Mouse (Mus musculus): ENCODE measurements around the gene Omt2b. TPM values are rescaled to one million over a fixed set of nuclear protein-coding genes. Genes with fewer than 3 reads are reported as not detected.
A peak's percentile ranks its signal among the peaks of the same experiment; 100 is the strongest.
"Not testable (repeated sequence)": the region's sequence is repeated elsewhere in the genome, so short reads cannot be mapped to it uniquely, and the experiment has no call there.

Gene Omt2b
- not detected in 2 replicates for polyA plus RNA-seq (2015; fragmentation: Nextera tagmentation; extraction: Ambion mirVana)

DNA sequence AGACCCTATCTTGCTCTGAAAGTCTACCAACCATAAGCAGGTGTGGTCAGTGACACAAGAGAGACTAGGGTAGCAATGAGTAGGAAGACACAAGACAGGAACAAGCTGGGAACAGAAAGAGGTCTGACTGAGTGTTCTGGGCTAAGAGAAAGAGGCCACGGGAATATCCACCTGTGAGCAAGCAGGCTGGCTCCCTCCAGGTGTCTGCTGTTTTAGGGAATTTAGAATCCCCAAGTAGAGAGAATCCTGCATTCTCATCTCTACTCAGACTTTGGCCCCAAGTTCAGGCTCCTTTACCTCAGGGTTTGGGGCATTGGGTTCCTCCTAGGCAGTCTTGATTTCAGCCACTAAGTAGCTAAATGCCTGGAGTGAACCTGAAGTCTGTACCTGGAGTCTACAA lies at the start of gene Omt2b:
Gene Omt2b (plus strand): TSS at position 301 of the 400 bp plus-strand sequence.
- H3K36me3 ChIP-seq (ENCODE audit: control insufficient read depth, insufficient read depth); H3K9ac ChIP-seq (replicated peaks; ENCODE audit: low read depth, low read length); H3K27ac ChIP-seq (ENCODE audit: low read length); H3K4me1 ChIP-seq (replicated peaks; ENCODE audit: control insufficient read depth, insufficient read depth, low read length); H3K4me2 ChIP-seq (ENCODE audit: low read length); H3K27me3 ChIP-seq (replicated peaks; ENCODE audit: control insufficient read depth, insufficient read depth, low read length); H3K4me3 ChIP-seq (replicated peaks; ENCODE audit: low read length); ATAC-seq; H3K9me3 ChIP-seq (ENCODE audit: control insufficient read depth, low read length): not testable (repeated sequence)
- WGBS, result no CpG with 5 or more reads among the region's 1 CpGs

DNA sequence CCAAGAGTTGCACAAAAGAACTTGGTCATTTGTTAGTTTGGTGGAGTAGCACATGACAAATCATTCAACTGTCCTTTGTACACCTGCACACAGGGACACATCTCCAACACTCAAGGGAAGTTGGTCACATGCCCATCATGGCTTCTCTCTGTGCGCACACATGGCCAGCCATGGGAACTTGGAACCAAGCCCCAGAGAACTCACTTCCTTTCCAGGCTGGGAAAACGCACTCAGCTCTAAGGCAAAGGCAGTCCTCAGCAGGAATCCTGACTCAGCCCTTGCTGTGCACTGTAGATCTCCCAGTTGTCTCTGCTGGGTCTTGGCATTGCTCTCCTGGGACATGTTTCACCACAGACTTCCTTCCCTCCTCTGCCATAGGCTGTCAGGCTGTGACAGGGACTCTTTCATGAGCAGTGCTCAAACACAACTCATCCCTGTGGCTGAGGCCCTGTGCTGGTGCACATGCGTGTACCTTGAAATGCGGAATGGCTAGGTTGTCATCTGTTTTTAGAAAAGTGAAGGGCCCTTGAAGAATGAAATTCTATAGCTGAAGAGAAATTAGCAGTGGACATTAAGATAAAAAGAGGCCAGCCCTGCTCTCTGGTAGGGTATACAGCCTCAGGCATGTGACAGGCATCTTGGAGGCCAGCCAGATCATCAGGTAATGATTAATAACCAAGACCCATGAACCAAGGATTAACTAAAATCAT lies 45.2 kb upstream of the Omt2b start:
- ATAC-seq; H3K9me3 ChIP-seq (ENCODE audit: control insufficient read depth, low read length); H3K36me3 ChIP-seq (ENCODE audit: control insufficient read depth, insufficient read depth); H3K4me1 ChIP-seq (replicated peaks; ENCODE audit: control insufficient read depth, insufficient read depth, low read length); H3K27me3 ChIP-seq (replicated peaks; ENCODE audit: control insufficient read depth, insufficient read depth, low read length); H3K4me3 ChIP-seq (replicated peaks; ENCODE audit: low read length); H3K27ac ChIP-seq (ENCODE audit: low read length); H3K4me2 ChIP-seq (ENCODE audit: low read length); H3K9ac ChIP-seq (replicated peaks; ENCODE audit: low read depth, low read length): not testable (repeated sequence)
- 86% methylated on average over 4 of the region's 4 CpGs for WGBS

- not testable (repeated sequence) for H3K27me3 ChIP-seq (replicated peaks; ENCODE audit: control insufficient read depth, insufficient read depth, low read length); ATAC-seq; H3K27ac ChIP-seq (ENCODE audit: low read length); H3K4me2 ChIP-seq (ENCODE audit: low read length); H3K4me3 ChIP-seq (replicated peaks; ENCODE audit: low read length); H3K9me3 ChIP-seq (ENCODE audit: control insufficient read depth, low read length); H3K9ac ChIP-seq (replicated peaks; ENCODE audit: low read depth, low read length); H3K4me1 ChIP-seq (replicated peaks; ENCODE audit: control insufficient read depth, insufficient read depth, low read length); H3K36me3 ChIP-seq (ENCODE audit: control insufficient read depth, insufficient read depth)
- WGBS, result 88% methylated on average over 1 of the region's 1 CpGs
Observed at GRCm38 (mm10) chr9:78289063-78289462, 38.3 kb upstream of the Omt2b start.

- H3K27me3 ChIP-seq (replicated peaks; ENCODE audit: control insufficient read depth, insufficient read depth, low read length); H3K27ac ChIP-seq (ENCODE audit: low read length); H3K9ac ChIP-seq (replicated peaks; ENCODE audit: low read depth, low read length); H3K36me3 ChIP-seq (ENCODE audit: control insufficient read depth, insufficient read depth); H3K4me1 ChIP-seq (replicated peaks; ENCODE audit: control insufficient read depth, insufficient read depth, low read length); H3K4me3 ChIP-seq (replicated peaks; ENCODE audit: low read length); ATAC-seq; H3K4me2 ChIP-seq (ENCODE audit: low read length); H3K9me3 ChIP-seq (ENCODE audit: control insufficient read depth, low read length): not testable (repeated sequence)
- WGBS, result 84% methylated on average over 3 of the region's 3 CpGs
Observed at GRCm38 (mm10) chr9:78289723-78290122, 37.7 kb upstream of the Omt2b start, which contains the start of gene Gm10639. Gene Gm10639 (plus strand): TSS chr9:78289923.

DNA sequence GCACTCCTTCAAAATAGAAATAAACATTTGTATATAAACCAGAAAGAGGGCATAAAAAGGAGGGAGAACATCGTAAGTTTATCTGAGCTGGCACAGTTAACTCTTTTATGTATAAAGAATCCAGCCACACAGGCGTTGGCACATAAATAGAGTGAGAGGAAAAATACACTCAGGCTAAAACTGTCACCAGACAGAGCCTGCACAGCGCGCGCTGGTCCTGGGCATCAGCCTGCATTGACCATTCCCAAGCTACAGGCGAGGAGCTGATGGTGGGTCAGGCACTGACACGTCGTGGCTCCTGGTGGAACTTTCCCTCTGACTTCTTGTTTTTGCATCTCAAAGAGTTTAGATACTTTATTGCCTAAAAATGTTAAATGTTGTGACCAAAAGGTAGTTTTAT lies 34.9 kb upstream of the Omt2b start:
- ATAC-seq; H3K4me1 ChIP-seq (replicated peaks; ENCODE audit: control insufficient read depth, insufficient read depth, low read length); H3K27me3 ChIP-seq (replicated peaks; ENCODE audit: control insufficient read depth, insufficient read depth, low read length); H3K9me3 ChIP-seq (ENCODE audit: control insufficient read depth, low read length); H3K9ac ChIP-seq (replicated peaks; ENCODE audit: low read depth, low read length); H3K4me3 ChIP-seq (replicated peaks; ENCODE audit: low read length); H3K36me3 ChIP-seq (ENCODE audit: control insufficient read depth, insufficient read depth); H3K4me2 ChIP-seq (ENCODE audit: low read length); H3K27ac ChIP-seq (ENCODE audit: low read length): not testable (repeated sequence)
- WGBS, result 88% methylated on average over 7 of the region's 8 CpGs

- not testable (repeated sequence) for H3K4me3 ChIP-seq (replicated peaks; ENCODE audit: low read length); H3K9me3 ChIP-seq (ENCODE audit: control insufficient read depth, low read length); H3K4me1 ChIP-seq (replicated peaks; ENCODE audit: control insufficient read depth, insufficient read depth, low read length); H3K27me3 ChIP-seq (replicated peaks; ENCODE audit: control insufficient read depth, insufficient read depth, low read length); H3K9ac ChIP-seq (replicated peaks; ENCODE audit: low read depth, low read length); H3K4me2 ChIP-seq (ENCODE audit: low read length); H3K27ac ChIP-seq (ENCODE audit: low read length); ATAC-seq; H3K36me3 ChIP-seq (ENCODE audit: control insufficient read depth, insufficient read depth)
- 83% methylated on average over 1 of the region's 1 CpGs for WGBS
Observed at GRCm38 (mm10) chr9:78293683-78294082, 33.7 kb upstream of the Omt2b start.

DNA sequence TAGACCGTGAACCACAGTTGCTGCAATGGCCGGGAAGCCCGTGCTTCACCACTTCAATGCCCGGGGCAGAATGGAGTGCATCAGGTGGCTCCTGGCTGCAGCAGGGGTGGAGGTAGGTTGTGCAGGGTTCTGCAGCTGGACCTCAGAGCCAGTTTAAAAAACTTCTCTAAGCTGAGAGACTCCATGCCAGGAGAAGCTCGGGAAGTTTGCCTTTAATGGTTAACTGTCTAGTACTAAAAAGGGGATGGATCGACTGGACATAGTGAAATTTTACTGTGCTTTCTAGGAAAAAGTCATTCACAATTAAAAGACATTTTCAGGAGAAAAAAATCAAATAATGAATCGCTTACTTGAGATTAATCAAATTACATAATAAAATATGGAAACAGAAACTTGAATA lies 32.6 kb upstream of the Omt2b start:
- not testable (repeated sequence) for H3K4me1 ChIP-seq (replicated peaks; ENCODE audit: control insufficient read depth, insufficient read depth, low read length); H3K9ac ChIP-seq (replicated peaks; ENCODE audit: low read depth, low read length); H3K36me3 ChIP-seq (ENCODE audit: control insufficient read depth, insufficient read depth); ATAC-seq; H3K4me3 ChIP-seq (replicated peaks; ENCODE audit: low read length); H3K27ac ChIP-seq (ENCODE audit: low read length); H3K4me2 ChIP-seq (ENCODE audit: low read length); H3K9me3 ChIP-seq (ENCODE audit: control insufficient read depth, low read length); H3K27me3 ChIP-seq (replicated peaks; ENCODE audit: control insufficient read depth, insufficient read depth, low read length)
- 78% methylated on average over 4 of the region's 7 CpGs for WGBS

DNA sequence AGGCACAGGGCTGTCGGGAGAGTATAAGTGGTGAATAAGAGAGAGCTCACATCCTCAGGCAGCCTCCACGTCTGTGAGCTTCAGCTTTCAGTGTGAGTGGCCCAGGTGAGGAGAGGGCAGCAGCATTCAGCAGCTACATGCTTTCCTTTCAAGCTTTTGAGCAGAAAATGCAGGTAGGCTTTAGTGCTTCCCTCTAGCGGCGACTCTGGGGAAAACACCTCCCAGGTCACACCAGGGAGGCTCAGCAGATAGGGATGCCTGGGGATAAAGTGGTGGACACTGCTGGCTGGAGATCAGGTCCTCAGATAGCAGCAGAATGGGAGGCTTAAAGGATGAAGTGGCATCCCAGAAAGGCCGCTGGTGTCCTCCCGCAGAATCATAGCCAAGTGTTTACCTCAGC lies 31.3 kb upstream of the Omt2b start:
- not testable (repeated sequence) for H3K9me3 ChIP-seq (ENCODE audit: control insufficient read depth, low read length); H3K4me1 ChIP-seq (replicated peaks; ENCODE audit: control insufficient read depth, insufficient read depth, low read length); H3K4me2 ChIP-seq (ENCODE audit: low read length); H3K4me3 ChIP-seq (replicated peaks; ENCODE audit: low read length); H3K36me3 ChIP-seq (ENCODE audit: control insufficient read depth, insufficient read depth); H3K9ac ChIP-seq (replicated peaks; ENCODE audit: low read depth, low read length); H3K27ac ChIP-seq (ENCODE audit: low read length); H3K27me3 ChIP-seq (replicated peaks; ENCODE audit: control insufficient read depth, insufficient read depth, low read length)
- 9% methylated on average over 6 of the region's 6 CpGs for WGBS
- peak; percentile 28; the same call in 1 of the 2 replicates for ATAC-seq

DNA sequence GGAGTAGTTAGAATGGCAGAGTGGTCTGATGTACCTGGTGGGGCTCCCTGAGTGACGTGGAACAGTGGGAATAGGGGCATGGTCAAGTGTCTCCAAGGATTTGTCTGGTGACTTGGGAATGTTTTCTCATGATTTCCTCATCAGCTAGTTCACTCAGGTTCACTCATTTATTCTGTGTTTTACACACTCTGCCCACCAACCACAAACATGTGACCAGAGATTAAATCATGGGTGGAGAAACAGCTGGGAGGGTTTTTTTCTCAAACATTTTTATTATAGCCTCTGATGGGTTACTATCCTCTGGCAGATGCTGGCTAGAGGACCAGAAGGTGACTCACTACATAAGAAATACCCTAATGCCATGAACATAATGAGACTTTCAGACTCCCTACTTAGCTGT lies 29.2 kb upstream of the Omt2b start:
- WGBS, result 79% methylated on average over 1 of the region's 1 CpGs
- Histone ChIP-seq H3K4me3 (replicated peaks; ENCODE audit: low read length) (no peak overlapping the region), H3K9me3 (ENCODE audit: control insufficient read depth, low read length) (no peaks in the 10 kb centered on the region), H3K4me2 (ENCODE audit: low read length) (no peak overlapping the region), H3K4me1 (replicated peaks; ENCODE audit: control insufficient read depth, insufficient read depth, low read length) (no peaks in the 10 kb centered on the region), H3K9ac (replicated peaks; ENCODE audit: low read depth, low read length) (no peak overlapping the region), H3K36me3 (ENCODE audit: control insufficient read depth, insufficient read depth) (no peaks in the 10 kb centered on the region), H3K27me3 (replicated peaks; ENCODE audit: control insufficient read depth, insufficient read depth, low read length) (no peaks in the 10 kb centered on the region), H3K27ac (ENCODE audit: low read length) (no peak overlapping the region)
- ATAC-seq, result no peak

- not testable (repeated sequence) for H3K4me3 ChIP-seq (replicated peaks; ENCODE audit: low read length); H3K27ac ChIP-seq (ENCODE audit: low read length); H3K9me3 ChIP-seq (ENCODE audit: control insufficient read depth, low read length); H3K9ac ChIP-seq (replicated peaks; ENCODE audit: low read depth, low read length); H3K36me3 ChIP-seq (ENCODE audit: control insufficient read depth, insufficient read depth); H3K4me2 ChIP-seq (ENCODE audit: low read length); H3K27me3 ChIP-seq (replicated peaks; ENCODE audit: control insufficient read depth, insufficient read depth, low read length); H3K4me1 ChIP-seq (replicated peaks; ENCODE audit: control insufficient read depth, insufficient read depth, low read length); ATAC-seq
- 65% methylated on average over 1 of the region's 1 CpGs for WGBS
Observed at GRCm38 (mm10) chr9:78299143-78299542, 28.2 kb upstream of the Omt2b start.

Data from forebrain, embryonic 16.5 days (tissue).